8 mouse cellular contexts compared by ENCODE assay signal in genomic region chr6:8831204-8831603, GRCm38 (mm10). TPM values are rescaled to one million over a fixed set of nuclear protein-coding genes. Genes with fewer than 3 reads are reported as not detected.
DNase-seq lines count a peak whose midpoint lies in the region; ATAC-seq and TF ChIP-seq lines count a peak whose summit lies in the region.

No protein-coding gene starts in this region.

- no peak overlapping the region for H3K4me2 ChIP-seq in heart, postnatal 0 days (ENCODE audit: low read depth, low read length)
- H3K4me2 ChIP-seq in neural tube, embryonic 14.5 days (ENCODE audit: low read depth, low read length) = no peak overlapping the region
- H3K4me2 ChIP-seq in neural tube, embryonic 15.5 days = no peak overlapping the region

- H3K9me3 ChIP-seq in heart, postnatal 0 days (replicated peaks; ENCODE audit: control insufficient read depth, low read length) = no peaks in the 10 kb centered on the region
- no peaks in the 10 kb centered on the region for H3K9me3 ChIP-seq in neural tube, embryonic 14.5 days (ENCODE audit: control insufficient read depth, low read length)
- no peaks in the 10 kb centered on the region for H3K9me3 ChIP-seq in neural tube, embryonic 15.5 days (replicated peaks)

- TF ChIP-seq CTCF in heart, postnatal 0 days (IDR thresholded peaks at IDR 0.05; ENCODE audit: low read depth) = peak; percentile 66

- H3K27ac ChIP-seq in heart, postnatal 0 days (ENCODE audit: low read depth) = no peak overlapping the region
- no peak overlapping the region for H3K27ac ChIP-seq in neural tube, embryonic 14.5 days (ENCODE audit: low read depth, low read length)
- H3K27ac ChIP-seq in neural tube, embryonic 15.5 days (replicated peaks) = no peak overlapping the region

- DNase-seq in heart, postnatal 0 days (ENCODE audit: low spot score) = peak; percentile 56
- DNase-seq in heart, postnatal 36 days = no peak
- peak; percentile 15 to 51 for DNase-seq in cerebellum, postnatal 14 days
- DNase-seq in lung, postnatal 36 days = peak; percentile 61
- DNase-seq in urinary bladder, adult 2 months (ENCODE audit: low spot score) = no peak
- DNase-seq in spleen, postnatal 4 days (ENCODE audit: low spot score in 2 of 2) = no peak

- no peak for TF ChIP-seq EP300 in heart, postnatal 0 days (IDR thresholded peaks at IDR 0.05; ENCODE audit: low read depth)

- H3K9ac ChIP-seq in heart, postnatal 0 days (replicated peaks; ENCODE audit: low read depth, low read length) = no peak overlapping the region
- H3K9ac ChIP-seq in neural tube, embryonic 14.5 days (replicated peaks; ENCODE audit: low read depth, low read length) = no peak overlapping the region
- no peak overlapping the region for H3K9ac ChIP-seq in neural tube, embryonic 15.5 days (replicated peaks)

- no peaks in the 10 kb centered on the region for H3K27me3 ChIP-seq in heart, postnatal 0 days (ENCODE audit: control insufficient read depth, insufficient read depth, low read length)
- H3K27me3 ChIP-seq in neural tube, embryonic 14.5 days (ENCODE audit: control insufficient read depth, insufficient read depth, low read length) = no peaks in the 10 kb centered on the region
- H3K27me3 ChIP-seq in neural tube, embryonic 15.5 days (replicated peaks) = no peaks in the 10 kb centered on the region

- no peaks in the 10 kb centered on the region for H3K36me3 ChIP-seq in heart, postnatal 0 days (replicated peaks; ENCODE audit: control insufficient read depth, insufficient read depth, low read length)
- no peaks in the 10 kb centered on the region for H3K36me3 ChIP-seq in neural tube, embryonic 14.5 days (ENCODE audit: control insufficient read depth, insufficient read depth, low read length)
- H3K36me3 ChIP-seq in neural tube, embryonic 15.5 days = no peaks in the 10 kb centered on the region

- WGBS in heart, postnatal 0 days = 14% methylated on average over 2 of the region's 2 CpGs
- WGBS in neural tube, embryonic 14.5 days = 45% methylated on average over 2 of the region's 2 CpGs
- WGBS in neural tube, embryonic 15.5 days = 55% methylated on average over 2 of the region's 2 CpGs

- ATAC-seq in heart, postnatal 0 days (ENCODE audit: insufficient read depth, low read depth) = no peak
- ATAC-seq in neural tube, embryonic 14.5 days (ENCODE audit: low read depth) = peak; percentile 79
- no peak for ATAC-seq in neural tube, embryonic 15.5 days (ENCODE audit: low FRiP score)

- H3K4me1 ChIP-seq in heart, postnatal 0 days (ENCODE audit: control insufficient read depth, insufficient read depth) = no peaks in the 10 kb centered on the region
- H3K4me1 ChIP-seq in neural tube, embryonic 14.5 days (ENCODE audit: control insufficient read depth, insufficient read depth, low read length) = no peaks in the 10 kb centered on the region
- H3K4me1 ChIP-seq in neural tube, embryonic 15.5 days = no peaks in the 10 kb centered on the region

- intact Hi-C loops in heart, postnatal 36 days (cut with DNase I) = loop anchor here (2.0 to 10.0 kb wide), 5 partner anchors 94 to 1099 kb away; partner anchors contain the start of gene Glcci1

- H3K4me3 ChIP-seq in heart, postnatal 0 days (ENCODE audit: low read depth, low read length) = no peak overlapping the region
- H3K4me3 ChIP-seq in neural tube, embryonic 14.5 days (ENCODE audit: low read depth, low read length) = no peak overlapping the region
- no peak overlapping the region for H3K4me3 ChIP-seq in neural tube, embryonic 15.5 days (replicated peaks)

RNA-seq across cellular contexts. Expression of gene Ica1, which starts 52.9 kb away (rescaled TPM):
- total RNA-seq in heart, postnatal 0 days (2014; rRNA removed; ENCODE audit: low replicate concordance) = 3.6 and 5.3 TPM in 2 replicates
- 19.8 and 22.2 TPM in 2 replicates for polyA plus RNA-seq in heart, postnatal 0 days (2015; fragmentation: Nextera tagmentation; extraction: Ambion mirVana)
- 1 to 10 TPM; 6.8 to 8.0 TPM for total RNA-seq in heart, postnatal 36 days (2021)
- 69.2 and 84.8 TPM in 2 replicates for polyA plus RNA-seq in neural tube, embryonic 14.5 days (2014; fragmentation: Nextera tagmentation; extraction: Ambion mirVana)
- polyA plus RNA-seq in neural tube, embryonic 15.5 days (2015; fragmentation: Nextera tagmentation; extraction: Ambion mirVana) = 70.9 and 78.5 TPM in 2 replicates
- 15.6 and 18.4 TPM in 2 replicates for polyA plus RNA-seq in urinary bladder, adult 2 months (2012; rRNA removed)

Comparison
In these comparisons a context has a peak if more than half of its experiments do, and no peak if none do; other contexts are left out.
1. DNase-seq: peak in heart, postnatal 0 days (single experiment), cerebellum, postnatal 14 days (2 of 2) and lung, postnatal 36 days (single experiment); none in heart, postnatal 36 days (0 of 2), urinary bladder, adult 2 months (single experiment) and spleen, postnatal 4 days (0 of 2).